Mouse (Mus musculus): ENCODE results near the gene Clybl.

Clybl gene

GRCm38 (mm10) chr14:122315743-122316142, 134.2 kb downstream of the Clybl start:
- no peak for DNase-seq

- no peak for DNase-seq
These were observed 140.6 kb downstream of the Clybl start for GRCm38 (mm10) chr14:122322136-122322535.

- DNase-seq: no peak
These were observed 142.4 kb downstream of the Clybl start for GRCm38 (mm10) chr14:122323838-122324458.

GRCm38 (mm10) chr14:122330136-122330535, 148.6 kb downstream of the Clybl start:
- no peak for DNase-seq

GRCm38 (mm10) chr14:122330716-122331115, 149.2 kb downstream of the Clybl start:
- DNase-seq: no peak

GRCm38 (mm10) chr14:122331635-122332460, 150.3 kb downstream of the Clybl start:
- no peak for DNase-seq

GRCm38 (mm10) chr14:122336957-122337356, 155.5 kb downstream of the Clybl start:
- DNase-seq: no peak

GRCm38 (mm10) chr14:122338784-122339183, 157.3 kb downstream of the Clybl start:
- DNase-seq: no peak

GRCm38 (mm10) chr14:122340141-122340540, 158.6 kb downstream of the Clybl start:
- no peak for DNase-seq

GRCm38 (mm10) chr14:122341591-122342360, 160.3 kb downstream of the Clybl start:
- DNase-seq: no peak

- no peak for DNase-seq
These were observed 163.0 kb downstream of the Clybl start for GRCm38 (mm10) chr14:122344272-122345224.

- no peak for DNase-seq
These were observed 166.6 kb downstream of the Clybl start for GRCm38 (mm10) chr14:122348069-122348468.

GRCm38 (mm10) chr14:122349326-122349725, 167.8 kb downstream of the Clybl start:
- no peak for DNase-seq

GRCm38 (mm10) chr14:122349761-122350160, 168.3 kb downstream of the Clybl start:
- no peak for DNase-seq

- DNase-seq: no peak
These were observed 169.3 kb downstream of the Clybl start for GRCm38 (mm10) chr14:122350766-122351165.

GRCm38 (mm10) chr14:122357316-122357715, 175.8 kb downstream of the Clybl start:
- no peak for DNase-seq

- no peak for DNase-seq
These were observed 177.1 kb downstream of the Clybl start for GRCm38 (mm10) chr14:122358592-122358991.

- peak in 1 of 2 experiments; percentile 6 for DNase-seq
These were observed 177.8 kb downstream of the Clybl start for GRCm38 (mm10) chr14:122359136-122359905.

GRCm38 (mm10) chr14:122361807-122362206, 180.3 kb downstream of the Clybl start:
- no peak for DNase-seq

GRCm38 (mm10) chr14:122363156-122363555, 181.7 kb downstream of the Clybl start:
- no peak for DNase-seq

GRCm38 (mm10) chr14:122364026-122364425, 182.5 kb downstream of the Clybl start:
- no peak for DNase-seq

All from B cell, adult 2 months (primary cell).